12 mouse cellular contexts compared by ENCODE assay signal in the genomic region with DNA sequence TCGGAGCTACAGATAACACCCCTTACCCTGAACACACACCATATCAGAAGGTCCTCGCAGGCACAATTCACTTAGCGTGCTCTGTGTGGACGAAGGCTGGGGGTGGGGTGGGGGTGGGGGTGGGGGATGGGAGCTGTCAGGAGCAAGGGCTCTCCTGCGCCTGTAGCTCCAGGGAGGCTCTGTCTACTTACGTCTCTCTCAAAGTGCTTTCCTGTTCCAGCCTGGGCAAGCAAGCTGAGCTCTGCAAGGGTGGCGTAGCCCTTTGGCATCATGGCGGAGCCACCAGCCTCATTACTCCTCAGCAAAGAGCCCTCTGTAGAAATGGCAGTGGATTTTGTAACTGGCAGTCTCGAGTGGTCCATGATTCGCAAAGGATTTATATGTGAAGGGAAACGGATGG.
DNase-seq lines count a peak whose midpoint lies in the region; ATAC-seq and TF ChIP-seq lines count a peak whose summit lies in the region.
"Had no signal": no experiment of that assay in that cellular context is flagged by ENCODE, and none has a peak within 500 bp of the region (broad histone marks: within the 10 kb centered on the region; RNA-seq: fewer than 3 reads in every experiment).

No protein-coding gene starts in this region.

- H3K4me2 ChIP-seq in kidney, embryonic 14.5 days (replicated peaks; ENCODE audit: low read depth, low read length): peak overlapping the region; percentile 26
- peak overlapping the region; percentile 48 for H3K4me2 ChIP-seq in embryonic facial prominence, embryonic 15.5 days (replicated peaks)
- no peak overlapping the region for H3K4me2 ChIP-seq in hindbrain, postnatal 0 days (ENCODE audit: low read depth, low read length)
- H3K4me2 ChIP-seq in midbrain, embryonic 14.5 days (ENCODE audit: low read length): peak overlapping the region; percentile 1; the same call in 1 of the 2 replicates
- H3K4me2 ChIP-seq: liver, embryonic 13.5 days had no signal

- no peak for DNase-seq in kidney, postnatal 14 days
- DNase-seq in hindbrain, postnatal 0 days (ENCODE audit: low spot score): no peak
- peak; percentile 40 for DNase-seq in midbrain, embryonic 14.5 days
- DNase-seq in T-cell, adult 2 months (ENCODE audit: low spot score): no peak
- DNase-seq: cerebellum, adult 11 months; gastrocnemius, postnatal 36 days; liver, embryonic 13.5 days had no signal

- no peak overlapping the region for H3K4me3 ChIP-seq in kidney, embryonic 14.5 days (ENCODE audit: low read length)
- peak overlapping the region; percentile 24 for H3K4me3 ChIP-seq in embryonic facial prominence, embryonic 15.5 days (replicated peaks)
- no peak overlapping the region for H3K4me3 ChIP-seq in hindbrain, postnatal 0 days (ENCODE audit: low read length)
- no peak overlapping the region for H3K4me3 ChIP-seq in midbrain, embryonic 14.5 days (replicated peaks; ENCODE audit: low read depth, low read length)
- H3K4me3 ChIP-seq: erythroblast, embryonic 14.5 days; liver, embryonic 13.5 days had no signal

- H3K9ac ChIP-seq in kidney, embryonic 14.5 days (ENCODE audit: low read depth, low read length): no peak overlapping the region
- H3K9ac ChIP-seq in embryonic facial prominence, embryonic 15.5 days: no peak overlapping the region
- H3K9ac ChIP-seq in hindbrain, postnatal 0 days (replicated peaks; ENCODE audit: low read length): no peak overlapping the region
- no peak overlapping the region for H3K9ac ChIP-seq in midbrain, embryonic 14.5 days (replicated peaks; ENCODE audit: low read length)
- H3K9ac ChIP-seq: liver, embryonic 13.5 days had no signal

- no peak for TF ChIP-seq CTCF in hindbrain, postnatal 0 days (IDR thresholded peaks at IDR 0.05; ENCODE audit: low read depth)

- no peak overlapping the region for H3K27ac ChIP-seq in kidney, embryonic 14.5 days (ENCODE audit: low read depth, low read length)
- H3K27ac ChIP-seq in embryonic facial prominence, embryonic 15.5 days (replicated peaks): peak overlapping the region; percentile 76
- H3K27ac ChIP-seq in hindbrain, postnatal 0 days: no peak overlapping the region
- H3K27ac ChIP-seq in midbrain, embryonic 14.5 days (replicated peaks; ENCODE audit: low read depth, low read length): peak overlapping the region; percentile 62
- H3K27ac ChIP-seq: liver, embryonic 13.5 days had no signal

- no peak for ATAC-seq in kidney, embryonic 14.5 days (ENCODE audit: low FRiP score, low TSS enrichment)
- ATAC-seq in embryonic facial prominence, embryonic 15.5 days (ENCODE audit: insufficient number of reproducible peaks, low FRiP score, low TSS enrichment, low read depth): no peak
- peak; percentile 47; the same call in 1 of the 2 replicates for ATAC-seq in hindbrain, postnatal 0 days
- ATAC-seq in midbrain, embryonic 14.5 days (ENCODE audit: low FRiP score, low TSS enrichment): no peak
- no peak for ATAC-seq in megakaryocyte, adult 5-6 weeks (ENCODE audit: poor library complexity, severe bottlenecking)
- ATAC-seq in cerebellum, adult (ENCODE audit: insufficient number of reproducible peaks, low FRiP score, low TSS enrichment): no peak

- H3K36me3 ChIP-seq in kidney, embryonic 14.5 days (ENCODE audit: control insufficient read depth, insufficient read depth, low read length): no peaks in the 10 kb centered on the region
- H3K36me3 ChIP-seq in embryonic facial prominence, embryonic 15.5 days: no peaks in the 10 kb centered on the region
- no peaks in the 10 kb centered on the region for H3K36me3 ChIP-seq in hindbrain, postnatal 0 days (ENCODE audit: insufficient read depth, low read length)
- H3K36me3 ChIP-seq in midbrain, embryonic 14.5 days (ENCODE audit: control insufficient read depth, insufficient read depth, low read length): no peaks in the 10 kb centered on the region
- H3K36me3 ChIP-seq: liver, embryonic 13.5 days had no signal

- WGBS in kidney, embryonic 14.5 days: 51% methylated on average over 11 of the region's 11 CpGs
- 17% methylated on average over 11 of the region's 11 CpGs for WGBS in embryonic facial prominence, embryonic 15.5 days
- 54% methylated on average over 11 of the region's 11 CpGs for WGBS in hindbrain, postnatal 0 days
- 44% methylated on average over 11 of the region's 11 CpGs for WGBS in midbrain, embryonic 14.5 days

- H3K9me3 ChIP-seq in kidney, embryonic 14.5 days (ENCODE audit: control insufficient read depth, low read length): no peaks in the 10 kb centered on the region
- no peaks in the 10 kb centered on the region for H3K9me3 ChIP-seq in embryonic facial prominence, embryonic 15.5 days (replicated peaks)
- H3K9me3 ChIP-seq in hindbrain, postnatal 0 days (ENCODE audit: low read length): no peaks in the 10 kb centered on the region
- H3K9me3 ChIP-seq in midbrain, embryonic 14.5 days (ENCODE audit: control insufficient read depth, low read length): no peaks in the 10 kb centered on the region
- H3K9me3 ChIP-seq: liver, embryonic 13.5 days had no signal

- H3K4me1 ChIP-seq in kidney, embryonic 14.5 days (ENCODE audit: control insufficient read depth, insufficient read depth, low read length): peaks cover 17% of the 10 kb centered on the region
- H3K4me1 ChIP-seq in embryonic facial prominence, embryonic 15.5 days: peaks cover 30% of the 10 kb centered on the region
- H3K4me1 ChIP-seq in hindbrain, postnatal 0 days (ENCODE audit: insufficient read depth, low read length): no peaks in the 10 kb centered on the region; the same call in 1 of the 2 replicates
- H3K4me1 ChIP-seq in midbrain, embryonic 14.5 days (ENCODE audit: control insufficient read depth, insufficient read depth, low read length): peaks cover 21% of the 10 kb centered on the region

- H3K27me3 ChIP-seq in kidney, embryonic 14.5 days (ENCODE audit: control insufficient read depth, insufficient read depth, low read length): 0 out of 2 replicates have a peak, but pooled peaks cover 3% of the 10 kb centered on the region
- H3K27me3 ChIP-seq in embryonic facial prominence, embryonic 15.5 days: 0 out of 2 replicates have a peak, but pooled peaks cover 3% of the 10 kb centered on the region
- H3K27me3 ChIP-seq in hindbrain, postnatal 0 days (ENCODE audit: insufficient read depth, low read length): no peaks in the 10 kb centered on the region
- no peaks in the 10 kb centered on the region for H3K27me3 ChIP-seq in midbrain, embryonic 14.5 days (ENCODE audit: control insufficient read depth, insufficient read depth, low read length)
- H3K27me3 ChIP-seq: liver, embryonic 13.5 days had no signal

Comparison
In these comparisons a context has a peak if more than half of its experiments do, and no peak if none do; other contexts are left out.
1. H3K27ac ChIP-seq: peak in embryonic facial prominence, embryonic 15.5 days (single experiment) and midbrain, embryonic 14.5 days (single experiment); none in kidney, embryonic 14.5 days (single experiment) and hindbrain, postnatal 0 days (single experiment).